Mouse (Mus musculus) cortical plate, adult 2 months (tissue): ENCODE measurements around the gene Arhgap32. TPM values are rescaled to one million over a fixed set of nuclear protein-coding genes. Genes with fewer than 3 reads are reported as not detected.

Source experiments
- H3K27ac ChIP-seq: fragments of 200-500 bp; 2 replicates; pipeline ENCODE4 v1.5.1; 2012; ENCODE audit warnings: low read length, control low read depth, inconsistent platforms; ENCODE audit not compliant: insufficient read depth
- H3K4me1 ChIP-seq: fragments of 200-500 bp; 2 replicates; pipeline ENCODE4 v1.6.1; 2011; ENCODE audit warnings: low read length; ENCODE audit not compliant: control insufficient read depth, insufficient read depth
- H3K4me3 ChIP-seq: fragments of 200-500 bp; 2 replicates; pipeline ENCODE4 v1.5.1; 2011; ENCODE audit warnings: mild to moderate bottlenecking, low read length, control low read depth; ENCODE audit not compliant: insufficient read depth
- CTCF ChIP-seq: fragments of 200-500 bp; IDR thresholded peaks from 2 replicates; pipeline ENCODE4 v1.5.1; 2011; ENCODE audit warnings: mild to moderate bottlenecking, control low read depth, low read length; ENCODE audit not compliant: insufficient read depth; ENCODE audit errors: extremely low read depth
- POLR2A ChIP-seq: fragments of 200-500 bp; IDR thresholded peaks from 2 replicates; pipeline ENCODE4 v1.6.1; 2011; ENCODE audit warnings: mild to moderate bottlenecking, low read length, control low read depth; ENCODE audit not compliant: insufficient read depth; ENCODE audit errors: extremely low read depth
- polyA plus RNA-seq: library from polyadenylated mRNA; depleted of rRNA; stranded (reverse); fragments of >200 nt; gene quantifications from 2 replicates; pipeline ENCODE4 v1.2.3, GENCODE M21; 2012

Arhgap32 gene
- polyA plus RNA-seq, 1 experiment: 62.2 TPM

DNA sequence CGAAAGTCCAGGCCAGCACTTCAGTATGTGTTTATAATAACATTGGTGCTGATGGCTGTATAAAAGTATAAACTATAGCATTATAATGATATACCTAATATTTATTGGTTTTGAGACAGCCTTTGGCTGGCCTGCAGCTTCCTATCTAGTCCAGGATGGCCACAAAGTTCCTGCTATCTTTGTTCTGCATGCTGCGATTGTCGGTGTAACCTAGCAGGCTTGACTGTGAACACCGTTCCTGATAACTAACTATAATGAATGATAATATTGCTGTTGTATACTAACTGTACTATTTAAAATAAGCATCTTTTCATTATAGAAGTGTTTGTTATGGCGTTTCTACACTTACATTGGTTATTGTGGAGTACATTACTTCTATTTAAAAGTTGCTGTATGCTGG is 124.5 kb downstream of the Arhgap32 start:
- no peak for TF ChIP-seq POLR2A
- TF ChIP-seq CTCF: no peak
- no peak overlapping the region for H3K27ac ChIP-seq
- H3K4me1 ChIP-seq: peaks cover 1% of the 10 kb centered on the region
- H3K4me3 ChIP-seq: no peak overlapping the region

DNA sequence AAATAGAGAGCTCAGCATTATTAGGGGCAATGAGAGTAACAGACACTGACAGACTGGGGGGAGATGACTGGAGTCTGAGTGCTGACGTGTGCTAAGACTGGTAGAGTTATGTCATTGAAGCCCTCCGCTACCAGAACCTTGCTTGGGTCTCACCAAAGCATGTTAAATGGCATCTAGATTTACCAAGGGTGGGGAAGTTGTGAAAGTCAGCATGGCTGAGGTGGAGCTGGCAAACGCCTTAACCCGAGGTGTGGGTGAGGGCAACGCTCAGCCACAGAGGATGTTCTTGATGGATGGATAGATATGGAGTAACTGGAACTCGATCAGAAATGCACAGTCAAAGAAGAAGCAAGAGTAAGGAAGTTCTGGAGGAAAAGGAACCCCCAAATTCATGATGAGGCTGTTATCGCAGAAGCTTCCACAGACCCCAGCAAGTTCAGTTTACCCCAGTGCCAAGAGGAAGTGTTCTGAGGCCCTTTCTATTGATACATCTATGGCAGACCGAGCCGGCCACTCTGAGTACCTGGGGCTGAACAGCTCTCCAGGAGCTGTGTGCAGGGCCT is 125.8 kb downstream of the Arhgap32 start:
- TF ChIP-seq CTCF: no peak
- no peak for TF ChIP-seq POLR2A
- Histone ChIP-seq H3K4me3 (no peak overlapping the region), H3K4me1 (peaks cover 5% of the 10 kb centered on the region), H3K27ac (no peak overlapping the region)

GRCm38 (mm10) chr9:32242921-32243617 is 127.1 kb downstream of the Arhgap32 start:
- H3K4me1 ChIP-seq: peaks cover 5% of the 10 kb centered on the region
- no peak overlapping the region for H3K27ac ChIP-seq
- TF ChIP-seq POLR2A (no peak), CTCF (no peak)
- H3K4me3 ChIP-seq: no peak overlapping the region

DNA sequence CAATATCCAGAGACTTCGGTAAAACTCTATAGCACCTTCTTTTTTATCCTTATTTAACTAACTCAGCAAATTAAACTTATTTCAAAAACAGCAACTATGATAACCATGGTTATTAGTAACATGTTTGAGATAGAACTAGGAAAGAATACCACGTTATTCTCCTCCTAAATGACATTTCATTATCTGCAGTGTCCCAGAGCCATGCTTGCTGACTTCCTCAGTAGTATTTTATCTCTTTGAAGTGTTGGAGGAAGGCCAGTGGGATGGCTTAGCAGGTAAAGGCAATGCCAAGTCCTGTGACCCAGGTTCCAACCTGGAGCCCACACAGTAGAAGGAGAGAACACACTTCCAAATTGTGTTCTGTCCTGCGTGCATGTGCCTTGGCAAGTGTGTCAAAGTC is 129.3 kb downstream of the Arhgap32 start:
- H3K4me3 ChIP-seq: no peak overlapping the region
- no peak overlapping the region for H3K27ac ChIP-seq
- TF ChIP-seq POLR2A (no peak), CTCF (no peak)
- H3K4me1 ChIP-seq: peaks cover 5% of the 10 kb centered on the region

DNA sequence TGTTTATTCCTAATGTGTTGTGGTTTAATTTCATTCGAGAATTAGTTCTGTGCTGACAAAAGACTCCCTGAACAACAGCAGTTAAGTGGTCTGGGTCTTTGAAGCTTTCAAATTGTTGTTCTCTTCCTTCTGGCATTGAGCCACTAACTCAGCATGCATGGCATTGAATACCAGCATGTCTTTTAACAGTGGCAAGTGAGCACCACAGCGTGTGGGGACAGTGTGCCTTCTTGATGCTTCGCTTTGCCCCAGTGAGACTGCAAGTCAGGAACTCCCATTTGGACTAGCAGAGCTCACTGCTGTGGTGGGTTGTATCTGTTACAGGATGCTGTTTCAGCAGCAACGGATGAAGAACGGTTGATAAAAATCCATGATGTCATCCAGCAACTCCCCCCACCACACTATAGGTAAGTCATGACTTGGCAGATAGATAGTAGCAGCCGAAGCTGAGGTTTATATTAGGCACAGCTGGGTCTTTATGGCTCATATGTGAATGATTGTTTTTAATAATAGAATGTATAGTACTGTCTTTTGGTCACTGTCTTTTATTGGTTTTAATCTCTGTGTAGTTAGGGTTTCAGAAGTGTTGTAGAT is 130.3 kb downstream of the Arhgap32 start:
- H3K27ac ChIP-seq: no peak overlapping the region
- H3K4me1 ChIP-seq: peaks cover 3% of the 10 kb centered on the region
- TF ChIP-seq POLR2A (no peak), CTCF (no peak)
- H3K4me3 ChIP-seq: no peak overlapping the region

DNA sequence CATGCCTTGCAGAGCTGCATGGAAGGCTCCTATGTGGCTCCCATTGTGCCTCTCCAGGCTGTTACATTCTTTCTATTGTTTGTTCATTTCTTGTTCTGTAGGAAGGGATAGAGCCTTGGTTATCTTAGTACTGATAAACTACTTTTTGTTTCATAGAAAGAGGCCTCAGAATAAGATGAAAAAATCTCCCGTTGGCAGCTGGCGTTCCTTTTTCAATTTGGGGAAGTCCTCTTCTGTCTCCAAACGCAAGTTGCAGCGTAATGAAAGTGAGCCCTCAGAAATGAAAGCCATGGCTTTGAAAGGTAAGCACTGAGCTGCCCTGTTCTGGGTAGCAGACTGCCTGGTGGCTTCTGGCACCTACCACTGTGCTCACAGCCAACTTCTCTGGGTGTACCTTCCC is 134.6 kb downstream of the Arhgap32 start:
- no peak overlapping the region for H3K27ac ChIP-seq
- 0 out of 2 replicates have a peak, but pooled peaks cover 3% of the 10 kb centered on the region for H3K4me1 ChIP-seq
- no peak overlapping the region for H3K4me3 ChIP-seq
- TF ChIP-seq CTCF (no peak), POLR2A (no peak)

GRCm38 (mm10) chr9:32253721-32254120 is 137.8 kb downstream of the Arhgap32 start:
- no peak overlapping the region for H3K4me3 ChIP-seq
- no peak for TF ChIP-seq CTCF
- TF ChIP-seq POLR2A: no peak
- H3K27ac ChIP-seq: no peak overlapping the region
- H3K4me1 ChIP-seq: peaks cover 1% of the 10 kb centered on the region; the same call in 1 of the 2 replicates

GRCm38 (mm10) chr9:32257365-32257764 is 141.4 kb downstream of the Arhgap32 start:
- TF ChIP-seq CTCF (no peak), POLR2A (no peak)
- Histone ChIP-seq H3K4me1 (peaks cover 1% of the 10 kb centered on the region; the same call in 1 of the 2 replicates), H3K27ac (no peak overlapping the region), H3K4me3 (no peak overlapping the region)

DNA sequence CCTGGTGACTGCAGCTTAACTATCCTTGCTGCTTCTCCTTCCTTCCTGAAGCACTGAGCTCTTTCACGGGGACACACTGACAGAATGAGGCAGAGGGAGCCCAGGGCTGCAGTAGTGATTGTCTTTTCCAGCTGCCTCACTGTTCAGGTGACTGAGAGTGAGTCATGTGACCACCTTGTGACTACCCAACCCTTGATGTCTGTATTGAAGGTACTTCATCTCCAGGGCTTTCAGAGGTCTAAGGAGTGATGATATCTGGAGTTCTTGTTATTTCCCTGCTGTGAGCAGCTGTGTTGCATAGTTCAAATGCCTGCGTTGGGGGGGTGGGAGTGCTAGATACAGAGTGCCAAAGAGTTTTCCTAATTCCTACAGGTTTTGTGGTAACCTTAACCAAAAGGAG is 141.9 kb downstream of the Arhgap32 start:
- Histone ChIP-seq H3K4me1 (peaks cover 1% of the 10 kb centered on the region; the same call in 1 of the 2 replicates), H3K27ac (no peak overlapping the region), H3K4me3 (no peak overlapping the region)
- TF ChIP-seq POLR2A: no peak

DNA sequence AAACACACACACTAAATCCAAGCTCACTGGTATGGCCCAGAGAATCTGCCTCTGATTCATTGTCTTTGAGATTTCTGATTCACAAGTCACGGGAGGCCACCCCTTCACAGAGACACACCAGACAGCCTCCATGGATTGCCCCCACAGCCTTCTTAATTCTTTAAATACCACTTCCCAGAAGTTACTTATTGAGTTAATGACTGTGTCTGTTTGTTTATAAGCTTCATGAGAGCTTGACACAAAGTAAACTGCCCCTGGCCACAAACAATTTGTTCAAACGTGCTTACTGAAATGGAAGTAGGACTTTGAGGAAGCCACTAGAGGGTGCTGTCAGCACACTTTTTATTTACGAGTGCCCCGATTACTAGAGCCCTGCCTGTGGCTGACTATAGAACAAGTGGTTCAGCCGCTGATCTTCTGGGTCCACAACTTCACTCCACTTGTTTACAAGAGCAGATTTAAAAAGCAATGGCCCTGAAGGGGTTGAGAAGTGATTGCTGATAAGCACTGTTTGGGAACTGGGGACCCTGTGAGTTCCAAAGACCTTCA is 156.0 kb downstream of the Arhgap32 start:
- Histone ChIP-seq H3K27ac (no peak overlapping the region), H3K4me3 (no peak overlapping the region), H3K4me1 (no peaks in the 10 kb centered on the region)
- no peak for TF ChIP-seq POLR2A
- TF ChIP-seq CTCF: peak; percentile 74
